Mouse (Mus musculus) layer of hippocampus, postnatal 25 days (tissue): Measurements from ENCODE around the gene Krtap5-3. TPM values are rescaled to one million over a fixed set of nuclear protein-coding genes. Genes with fewer than 3 reads are reported as not detected.
"Not testable (repeated sequence)": the region's sequence is repeated elsewhere in the genome, so short reads cannot be mapped to it uniquely, and the experiment has no call there.

Source experiments
- DNase-seq, 2 experiments: peaks; one replicate each; pipeline ENCODE4 v3.0.0; 2022; ENCODE audit warnings: mixed read lengths in 2 of 2, low spot score in 1 of 2; ENCODE audit errors: extremely low spot score in 1 of 2
- total RNA-seq, 2 experiments: library from RNA; stranded (reverse); gene quantifications; 2 replicates each; pipeline ENCODE4 v1.2.3; 2021

Krtap5-3 gene
- total RNA-seq = not detected

DNA sequence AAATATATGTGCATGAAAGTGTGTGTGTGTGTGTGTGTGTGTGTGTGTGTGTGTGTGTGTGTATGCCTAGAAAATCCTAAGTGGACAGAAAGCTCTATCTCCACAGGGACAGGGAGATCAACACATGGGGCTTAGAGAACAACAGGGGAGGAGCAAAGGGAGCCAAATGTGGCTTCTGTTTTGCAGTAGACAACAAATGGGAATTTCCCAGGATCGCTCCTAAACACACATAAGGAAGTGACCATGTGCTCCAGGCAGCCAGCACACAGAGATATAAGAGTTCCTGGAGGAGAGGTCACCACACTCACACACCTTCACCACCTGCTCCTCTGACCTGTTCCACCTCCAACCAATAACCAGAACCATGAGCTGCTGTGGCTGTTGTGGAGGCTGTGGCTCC is at the start of gene Krtap5-3:
TSS of gene Krtap5-3 (plus strand) at position 301 of the 400 bp plus-strand sequence.
- no peak for DNase-seq

DNA sequence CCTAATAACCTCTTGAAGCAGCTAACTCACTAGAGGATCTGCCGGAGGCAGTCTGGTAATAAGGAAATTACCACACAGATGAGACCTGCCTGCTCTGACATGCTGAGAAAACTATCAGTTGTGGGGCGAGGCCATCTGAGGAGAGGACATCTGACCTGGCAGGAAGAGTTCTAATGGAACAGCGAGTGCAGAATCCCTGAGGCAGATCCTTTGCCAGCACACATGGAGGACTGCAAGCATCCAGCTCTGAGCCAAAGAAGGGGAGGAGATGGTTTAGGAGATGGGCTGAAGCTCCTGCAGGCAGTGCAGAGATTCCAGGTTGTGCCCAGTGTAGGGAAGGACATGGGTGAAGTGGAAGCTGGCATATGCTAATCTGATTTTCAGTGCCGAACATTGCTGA is 49.0 kb upstream of the Krtap5-3 start:
- DNase-seq = no peak

DNA sequence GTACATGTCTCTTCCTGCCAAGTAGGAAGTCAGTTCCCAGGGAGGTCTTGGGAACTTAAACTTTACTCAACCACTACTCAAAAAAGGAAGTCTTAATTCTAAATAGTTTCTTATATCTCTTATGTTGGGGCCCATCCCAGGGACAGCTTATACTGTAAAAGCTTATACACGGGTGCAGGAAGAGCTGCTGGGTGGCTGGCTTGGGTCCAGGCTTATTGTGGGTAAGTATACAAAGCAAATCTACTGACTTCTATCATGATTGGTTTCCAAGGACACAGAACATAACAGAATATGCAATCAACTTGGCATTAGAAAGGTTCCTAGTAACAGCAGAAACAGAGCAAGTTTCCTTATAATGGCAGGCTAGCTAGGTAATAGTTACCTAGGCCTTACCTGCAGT is 45.9 kb upstream of the Krtap5-3 start:
- no peak for DNase-seq

DNA sequence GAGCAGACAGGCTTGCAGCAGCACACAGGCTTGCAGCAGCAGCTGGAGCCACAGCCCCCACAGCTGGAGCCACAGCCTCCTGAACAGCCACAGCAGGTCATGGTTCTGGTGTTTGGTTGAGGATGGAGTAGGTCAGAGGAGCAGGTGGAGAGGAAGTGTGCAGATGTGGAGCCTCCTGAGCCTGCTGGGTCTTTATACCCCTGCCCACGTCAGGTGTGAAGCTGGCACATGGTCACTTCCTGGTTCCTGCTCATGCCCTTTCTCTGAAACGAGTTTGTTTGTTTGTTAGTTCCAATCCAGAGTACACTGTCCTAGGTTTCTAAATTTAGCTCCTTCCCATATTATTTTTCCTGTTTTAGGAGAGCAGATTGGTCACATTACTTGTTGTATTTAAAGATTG is 44.2 kb upstream of the Krtap5-3 start, which contains the start of gene Gm29735:
TSS of gene Gm29735 (minus strand) at position 101 of the 400 bp plus-strand sequence.
- DNase-seq = not testable (repeated sequence)

DNA sequence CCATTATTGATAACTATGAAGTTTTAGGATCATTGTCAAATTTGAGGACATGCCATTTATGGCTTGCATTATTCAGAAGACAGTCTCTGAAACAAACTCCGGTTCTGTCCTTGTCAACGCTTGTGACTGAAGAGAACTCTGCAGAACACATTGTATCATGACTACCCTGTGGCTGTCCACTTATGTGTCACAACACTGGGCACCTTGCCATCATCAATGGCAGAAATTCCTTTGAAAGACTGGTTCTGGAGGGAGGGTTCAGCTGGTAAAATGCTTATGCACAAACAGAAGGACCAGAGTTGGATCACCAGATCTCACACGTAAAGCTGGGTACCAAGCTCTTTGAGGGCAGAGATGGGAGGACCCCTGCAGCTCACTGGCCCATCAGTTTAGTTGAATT is 41.8 kb upstream of the Krtap5-3 start:
- no peak for DNase-seq

DNA sequence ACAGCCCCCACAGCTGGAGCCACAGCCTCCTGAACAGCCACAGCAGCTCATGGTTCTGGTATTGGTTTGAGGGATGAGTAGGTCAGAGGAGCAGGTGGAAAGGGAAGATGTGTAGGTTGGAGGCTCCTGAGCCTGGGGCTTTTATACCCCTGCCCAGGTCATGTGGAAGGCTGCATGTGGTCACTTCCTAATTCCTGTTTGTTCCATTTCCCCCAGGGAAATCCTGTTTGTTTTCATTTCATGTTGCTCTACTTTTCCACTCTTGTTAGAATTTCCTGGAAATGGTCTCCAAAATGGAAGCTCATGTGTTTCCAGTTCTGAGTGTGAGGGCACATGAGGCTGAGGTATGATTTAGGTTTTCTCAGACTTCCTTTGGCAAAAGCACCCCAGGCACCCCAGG is 35.5 kb upstream of the Krtap5-3 start, which contains the start of gene Gm4553:
TSS of gene Gm4553 (minus strand) at position 101 of the 400 bp plus-strand sequence.
- DNase-seq = not testable (repeated sequence)

DNA sequence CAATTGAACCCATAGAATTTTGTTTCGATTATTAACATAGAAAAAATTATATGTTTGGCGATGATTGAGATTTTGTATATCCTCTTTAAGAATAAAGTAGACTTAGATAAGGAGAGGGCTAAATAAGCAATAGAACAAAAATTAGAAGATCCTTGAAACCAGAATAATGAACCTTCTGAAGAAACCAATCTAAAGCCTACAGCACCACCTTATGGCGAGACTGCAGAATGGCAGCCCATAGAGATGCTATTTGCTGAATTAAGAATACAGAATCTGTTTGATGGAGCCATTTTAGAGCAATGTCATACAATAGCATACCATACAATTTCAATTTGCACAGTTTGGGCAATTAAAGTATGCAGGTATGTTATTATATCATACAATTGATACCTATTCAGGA is 31.3 kb upstream of the Krtap5-3 start:
- no peak for DNase-seq

DNA sequence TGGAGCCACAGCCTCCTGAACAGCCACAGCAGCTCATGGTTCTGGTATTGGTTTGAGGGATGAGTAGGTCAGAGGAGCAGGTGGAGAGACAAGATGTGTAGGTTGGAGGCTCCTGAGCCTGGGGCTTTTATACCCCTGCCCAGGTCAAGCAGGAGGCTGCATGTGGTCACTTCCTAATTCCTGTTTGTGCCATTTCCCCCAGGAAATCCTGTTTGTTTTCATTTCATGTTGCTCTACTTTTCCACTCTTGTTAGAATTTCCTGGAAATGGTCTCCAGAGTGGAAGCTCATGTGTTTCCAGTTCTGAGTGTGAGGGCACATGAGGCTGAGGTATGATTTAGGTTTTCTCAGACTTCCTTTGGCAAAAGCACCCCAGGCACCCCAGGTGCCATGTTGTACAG is 25.3 kb upstream of the Krtap5-3 start, which contains the start of gene Krtap5-2:
TSS of gene Krtap5-2 (minus strand) at position 101 of the 400 bp plus-strand sequence.
- not testable (repeated sequence) for DNase-seq

DNA sequence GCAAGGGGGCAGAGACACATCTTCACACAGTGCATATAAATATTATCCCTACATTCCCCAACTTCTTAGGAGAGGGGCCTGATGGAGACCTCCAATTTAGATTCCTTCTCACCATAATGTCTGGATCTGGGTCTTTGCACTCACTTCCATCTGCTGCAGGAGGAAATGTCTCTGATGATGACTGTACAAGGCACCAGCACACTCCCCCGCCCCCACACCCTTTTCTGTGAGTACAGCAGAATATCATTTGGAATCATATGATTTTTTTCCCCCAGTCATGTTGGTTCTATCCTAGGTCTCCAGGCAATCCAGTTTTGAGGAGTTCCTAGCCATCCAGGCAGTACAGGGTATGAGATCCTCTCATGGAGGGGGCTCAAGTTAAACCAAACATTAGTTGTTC is 22.5 kb upstream of the Krtap5-3 start:
- no peak for DNase-seq

DNA sequence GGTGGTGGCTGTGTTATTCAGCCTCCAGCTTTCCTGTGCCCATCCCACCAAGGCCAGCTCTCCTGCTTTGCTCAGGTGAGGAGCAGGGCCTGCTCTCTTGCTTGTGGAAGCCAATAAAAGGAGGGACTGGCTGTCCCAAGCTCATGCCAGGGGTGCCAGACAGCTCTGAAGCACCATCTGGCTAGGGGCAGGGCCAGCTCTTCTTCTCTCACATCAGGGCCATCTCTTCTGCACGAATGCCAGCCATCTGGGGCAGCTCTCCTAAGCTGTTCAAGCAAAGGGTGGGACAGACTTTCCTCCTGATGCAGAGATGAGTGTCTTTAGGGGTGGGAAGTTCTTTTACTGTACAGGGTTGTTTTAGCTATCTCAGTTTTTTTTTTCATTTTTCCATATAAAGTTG is 20.1 kb upstream of the Krtap5-3 start:
- DNase-seq = no peak

DNA sequence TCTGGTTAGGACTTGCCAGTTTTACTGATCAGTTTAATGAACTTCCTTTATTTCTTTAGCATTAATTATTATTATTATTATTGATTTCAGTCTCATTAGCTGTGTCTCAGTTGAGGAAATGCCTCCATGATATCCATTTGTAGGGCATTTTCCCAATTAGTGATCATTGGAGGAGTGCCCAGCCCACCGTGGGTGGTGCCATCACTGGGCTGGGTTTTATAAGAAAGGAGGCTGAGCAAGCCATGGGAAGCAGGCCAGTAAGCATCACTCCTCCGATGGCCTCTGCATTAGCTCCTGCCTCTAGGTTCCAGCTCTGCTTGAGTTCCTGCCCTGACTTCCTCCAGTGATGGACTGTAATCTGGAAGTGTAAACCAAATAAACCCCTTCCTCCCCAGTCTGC is 13.0 kb upstream of the Krtap5-3 start:
- DNase-seq = no peak

DNA sequence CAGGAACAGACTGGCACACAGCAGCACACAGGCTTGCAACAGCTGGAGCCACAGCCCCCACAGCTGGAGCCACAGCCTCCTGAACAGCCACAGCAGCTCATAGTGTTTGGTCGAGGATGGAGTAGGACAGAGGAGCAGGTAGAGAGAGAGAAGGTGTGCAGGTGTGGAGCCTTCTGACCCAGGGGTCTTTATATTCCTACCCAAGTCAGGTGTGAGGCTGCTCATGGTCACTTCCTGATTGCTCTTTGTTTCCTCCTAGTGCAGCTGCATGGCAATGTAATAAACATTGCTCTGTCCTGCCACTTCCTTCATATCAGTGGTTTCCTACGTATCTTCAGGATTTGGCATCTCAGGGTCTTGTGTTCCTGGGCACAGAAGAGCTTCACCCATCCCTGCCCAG is 10.9 kb upstream of the Krtap5-3 start, which contains the start of gene Gm10153:
TSS of gene Gm10153 (minus strand) at position 101 of the 400 bp plus-strand sequence.
- DNase-seq = no peak

DNA sequence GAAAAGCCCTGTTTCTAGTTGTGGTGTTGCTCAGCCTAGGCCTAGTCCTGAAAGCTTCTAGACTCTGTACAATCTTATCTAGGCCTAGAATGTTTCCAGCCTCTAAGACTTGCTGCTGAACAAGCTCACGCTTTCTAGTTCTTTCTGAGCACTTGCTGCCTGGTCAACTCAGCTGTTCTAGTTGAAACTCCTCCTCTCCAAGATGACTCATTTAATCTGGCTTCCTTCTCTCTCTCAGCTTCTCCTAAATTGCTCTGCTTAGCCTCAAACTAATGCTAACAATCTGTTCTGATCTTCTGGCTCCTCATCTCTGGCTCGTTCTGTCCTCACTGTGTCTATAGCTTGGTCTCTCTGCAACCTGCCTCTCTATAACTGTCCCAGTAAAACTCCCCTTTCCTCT is 2.4 kb upstream of the Krtap5-3 start:
- no peak for DNase-seq

DNA sequence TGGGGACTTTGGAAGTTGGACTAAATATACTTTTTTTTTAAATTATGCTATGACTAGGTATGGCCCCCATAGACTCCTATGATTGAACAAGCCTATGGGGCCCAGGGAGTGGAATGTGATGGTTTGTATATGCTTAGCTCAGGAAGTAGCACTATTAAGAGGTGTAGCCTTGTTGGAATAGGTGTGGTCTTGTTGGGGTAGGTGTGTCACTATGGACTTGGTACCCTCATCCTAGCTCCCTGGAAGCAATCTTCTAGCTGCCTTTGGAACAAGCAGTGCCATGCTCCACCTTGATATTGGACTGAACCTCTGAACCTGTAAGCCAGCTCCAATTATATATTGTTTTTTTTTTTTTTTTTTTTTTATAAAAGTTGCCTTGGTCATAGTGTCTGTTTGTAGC is 4.3 kb downstream of the Krtap5-3 start:
- no peak for DNase-seq

DNA sequence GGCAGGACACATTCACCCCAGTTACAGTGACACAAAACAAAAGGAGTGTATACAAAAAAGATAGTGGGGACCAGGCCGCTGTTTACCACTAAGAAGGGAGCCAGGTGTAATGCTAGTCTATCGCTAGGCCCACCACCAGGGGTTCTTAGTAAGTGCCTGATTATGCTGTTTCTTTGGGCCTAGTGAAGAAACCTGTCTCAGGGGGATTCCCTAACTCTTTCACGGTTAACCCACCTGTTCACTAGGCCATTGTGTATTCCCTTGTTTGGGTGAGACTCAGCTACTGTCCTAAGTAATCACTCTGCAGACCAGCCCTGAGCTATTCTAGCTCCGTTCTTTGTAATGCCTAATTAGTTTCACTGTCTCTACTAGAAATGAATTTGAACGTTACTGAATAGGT is 5.7 kb downstream of the Krtap5-3 start:
- DNase-seq = not testable (repeated sequence)

DNA sequence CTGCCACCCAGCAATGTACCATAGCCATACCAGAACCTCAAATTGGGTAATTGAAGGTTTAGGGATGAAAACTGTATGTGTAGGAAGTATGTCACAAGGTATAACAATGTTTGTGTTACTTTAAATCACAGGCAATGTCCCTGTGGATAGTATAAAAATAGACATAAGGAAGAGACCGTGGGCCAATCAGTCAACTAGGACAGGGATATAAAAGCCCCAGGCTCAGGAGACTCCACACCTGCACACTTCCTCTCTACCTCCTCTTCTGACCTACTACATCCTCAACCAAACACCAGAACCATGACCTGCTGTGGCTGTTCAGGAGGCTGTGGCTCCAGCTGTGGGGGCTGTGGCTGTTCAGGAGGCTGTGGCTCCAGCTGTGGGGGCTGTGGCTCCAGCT is 10.4 kb downstream of the Krtap5-3 start, which contains the start of gene Gm7579:
TSS of gene Gm7579 (plus strand) at position 301 of the 400 bp plus-strand sequence.
- no peak for DNase-seq

DNA sequence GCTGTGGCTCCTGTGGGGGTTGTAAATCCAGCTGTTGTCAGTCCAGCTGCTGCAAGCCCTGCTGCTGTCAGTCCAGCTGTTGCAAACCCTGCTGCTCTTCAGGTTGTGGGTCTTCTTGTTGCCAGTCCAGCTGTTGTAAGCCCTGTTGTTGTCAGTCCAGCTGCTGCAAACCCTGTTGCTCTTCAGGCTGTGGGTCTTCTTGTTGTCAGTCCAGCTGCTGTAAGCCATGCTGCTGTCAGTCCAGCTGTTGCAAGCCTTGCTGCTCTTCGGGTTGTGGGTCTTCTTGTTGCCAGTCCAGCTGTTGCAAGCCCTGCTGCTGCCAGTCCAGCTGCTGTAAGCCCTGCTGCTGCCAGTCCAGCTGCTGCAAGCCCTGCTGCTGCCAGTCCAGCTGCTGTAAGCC is 11.0 kb downstream of the Krtap5-3 start:
- not testable (repeated sequence) for DNase-seq

DNA sequence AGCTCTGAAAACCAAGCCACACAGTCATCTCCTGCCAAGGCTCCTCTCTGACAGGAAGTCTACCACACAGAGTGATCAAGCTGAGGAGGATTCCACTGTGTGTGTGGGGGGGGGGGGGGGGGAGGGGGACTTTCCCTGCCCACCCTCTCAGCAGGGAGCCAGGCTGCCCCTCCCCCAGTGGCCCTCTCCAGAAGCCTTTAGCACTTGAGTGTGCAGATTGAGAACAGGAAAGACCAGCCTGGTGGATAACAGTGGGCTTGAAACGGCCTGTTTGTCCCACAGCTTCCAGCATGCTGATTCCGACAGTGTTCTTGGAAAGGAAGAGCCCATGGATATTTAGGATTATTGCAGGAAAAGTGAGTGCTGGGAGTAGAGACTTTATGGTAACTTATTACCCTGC is 23.4 kb downstream of the Krtap5-3 start:
- no peak for DNase-seq

DNA sequence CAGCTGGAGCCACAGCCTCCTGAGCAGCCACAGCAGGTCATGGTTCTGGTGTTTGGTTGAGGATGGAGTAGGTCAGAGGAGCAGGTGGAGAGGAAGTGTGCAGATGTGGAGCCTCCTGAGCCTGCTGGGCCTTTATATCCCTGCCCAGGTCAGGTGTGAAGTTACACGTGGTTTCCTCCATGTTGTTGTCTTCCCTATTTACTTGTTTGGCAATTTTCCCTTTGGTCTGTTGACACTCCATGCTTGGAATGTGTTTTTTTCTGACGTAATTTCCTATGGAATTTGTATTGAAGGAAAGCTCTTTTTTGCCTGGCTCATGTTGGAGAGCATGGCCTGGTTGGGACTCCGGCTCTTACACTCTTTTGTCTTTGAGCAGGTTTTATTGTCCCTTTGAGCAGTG is 28.7 kb downstream of the Krtap5-3 start, which contains the start of gene Krtap5-5:
TSS of gene Krtap5-5 (minus strand) at position 101 of the 400 bp plus-strand sequence.
- DNase-seq = not testable (repeated sequence)

DNA sequence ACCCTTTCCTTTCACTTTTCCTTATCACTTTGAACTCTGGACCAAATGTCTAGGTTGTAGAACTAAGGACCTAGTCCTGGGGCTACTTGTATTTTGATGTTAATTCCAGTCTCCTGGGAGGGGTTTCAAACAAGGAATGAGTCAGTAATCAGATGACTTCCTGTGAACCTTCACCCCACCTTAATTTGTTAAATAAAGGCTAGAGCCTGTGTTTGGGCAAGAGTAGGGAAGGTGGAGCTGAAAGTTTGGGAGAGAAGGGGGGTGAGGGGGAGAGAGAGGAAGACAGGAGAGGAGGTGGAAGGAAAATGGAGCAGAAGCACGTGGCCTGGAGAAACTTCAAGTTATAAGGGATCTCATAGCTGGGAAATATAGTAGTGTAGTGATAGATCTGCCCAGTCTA is 30.4 kb downstream of the Krtap5-3 start:
- DNase-seq = no peak

DNA sequence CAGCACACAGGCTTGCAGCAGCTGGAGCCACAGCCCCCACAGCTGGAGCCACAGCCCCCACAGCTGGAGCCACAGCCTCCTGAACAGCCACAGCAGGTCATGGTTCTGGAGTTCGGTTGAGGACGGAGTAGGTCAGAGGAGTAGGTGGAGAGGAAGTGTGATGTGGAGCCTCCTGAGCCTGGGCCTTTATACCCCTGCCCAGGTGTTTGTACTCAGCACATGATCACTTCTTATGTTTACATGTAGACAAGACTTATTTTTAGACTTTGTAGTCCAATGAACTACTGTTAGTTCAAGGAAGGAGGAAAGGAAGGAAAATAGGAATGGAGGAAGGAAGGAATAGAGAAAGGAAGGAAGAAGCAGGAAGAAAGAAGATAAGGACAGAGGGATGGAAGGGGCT is 39.8 kb downstream of the Krtap5-3 start, which contains the start of gene Gm40460:
TSS of gene Gm40460 (minus strand) at position 101 of the 400 bp plus-strand sequence.
- no peak for DNase-seq

DNA sequence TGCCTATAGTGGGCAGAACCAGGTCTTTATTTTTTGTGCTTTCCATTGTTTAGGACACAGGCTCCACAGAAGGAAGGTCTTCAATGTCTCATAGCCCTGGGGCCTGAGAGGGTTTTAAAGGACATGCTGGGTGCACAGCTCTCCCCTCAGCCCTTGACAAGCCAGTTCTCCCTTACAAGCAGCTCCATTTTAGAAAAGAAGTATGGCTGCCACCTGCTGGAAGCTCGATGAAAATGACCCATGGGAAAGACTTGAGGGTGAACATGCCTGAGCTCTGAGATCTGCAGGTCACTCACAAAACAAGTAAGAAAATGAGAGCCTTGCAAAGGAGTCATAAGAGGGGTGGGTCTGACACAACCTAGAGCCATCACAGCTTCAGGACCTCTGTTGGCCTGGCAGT is 48.7 kb downstream of the Krtap5-3 start:
- peak; percentile 11 to 58 for DNase-seq
